Mouse (Mus musculus): ENCODE results near the gene Stim2. TPM values are rescaled to one million over a fixed set of nuclear protein-coding genes. Genes with fewer than 3 reads are reported as not detected.

Gene Stim2
- total and polyA plus RNA-seq, 3 experiments, result 11.7 to 18.6 TPM; not detected in 1

- TF ChIP-seq ZMIZ1 (IDR thresholded peaks at IDR 0.05; ENCODE audit: low read depth, low read length) (peak; percentile 77; the same call in 1 of the 2 replicates), ZKSCAN1 (IDR thresholded peaks at IDR 0.05; ENCODE audit: low read depth, low read length) (no peak), POLR2AphosphoS2 (IDR thresholded peaks at IDR 0.05; ENCODE audit: low read length) (no peak; the same call in 1 of the 2 replicates)
Observed at GRCm38 (mm10) chr5:53998146-53998742, at the start of gene Stim2 (continued).

GRCm38 (mm10) chr5:53948606-53949266, 49.6 kb upstream of the Stim2 start:
- Histone ChIP-seq H3K9me3 (replicated peaks; ENCODE audit: insufficient read depth, low read length) (no peaks in the 10 kb centered on the region), H3K9ac (ENCODE audit: control insufficient read depth, low read depth, low read length, poor library complexity, severe bottlenecking) (no peak overlapping the region), H3K36me3 (ENCODE audit: control insufficient read depth in 1 of 2, insufficient read depth in 2 of 2, low read length in 2 of 2) (no peaks in the 10 kb centered on the region), H3K27ac (ENCODE audit: control insufficient read depth, low read depth, low read length) (no peak overlapping the region), H3K4me1 (ENCODE audit: control insufficient read depth in 1 of 2, insufficient read depth in 2 of 2, low read length in 2 of 2) (no peaks in the 10 kb centered on the region), H3K79me2 (ENCODE audit: control insufficient read depth, insufficient read depth, low read length, poor library complexity) (no peaks in the 10 kb centered on the region), H3K27me3 (ENCODE audit: control insufficient read depth in 1 of 2, insufficient read depth in 2 of 2, low read length in 2 of 2) (no peaks in the 10 kb centered on the region; a peak in 1 of 4 replicates), H3K4me3 (ENCODE audit: control insufficient read depth in 1 of 2, insufficient read depth in 1 of 2, low read depth in 2 of 2, low read length in 2 of 2) (no peak overlapping the region)
- DNase-seq (ENCODE audit: low read depth, low spot score), result no peak
- no peak for TF ChIP-seq SMC3 (IDR thresholded peaks at IDR 0.05; ENCODE audit: low read depth, low read length)
- TF ChIP-seq GATA1 (IDR thresholded peaks at IDR 0.05; ENCODE audit: low read depth, low read length), result no peak
- no peak for TF ChIP-seq USF1 (IDR thresholded peaks at IDR 0.05; ENCODE audit: low read depth, low read length)
- TF ChIP-seq ELF1 (IDR thresholded peaks at IDR 0.05; ENCODE audit: low read depth, low read length), result no peak
- no peak for TF ChIP-seq JUND (IDR thresholded peaks at IDR 0.05; ENCODE audit: low read depth, low read length)
- no peak for TF ChIP-seq CHD2 (IDR thresholded peaks at IDR 0.05; ENCODE audit: low read length)
- no peak for TF ChIP-seq E2F4 (IDR thresholded peaks at IDR 0.05; ENCODE audit: borderline replicate concordance, low read depth, low read length)
- TF ChIP-seq ZMIZ1 (IDR thresholded peaks at IDR 0.05; ENCODE audit: low read depth, low read length), result no peak
- no peak for TF ChIP-seq RAD21 (IDR thresholded peaks at IDR 0.05; ENCODE audit: low read depth, low read length)
- TF ChIP-seq EP300 (IDR thresholded peaks at IDR 0.05; ENCODE audit: low read depth in 1 of 2, low read length in 2 of 2), result no peak
- no peak for TF ChIP-seq SIN3A (IDR thresholded peaks at IDR 0.05; ENCODE audit: low read length)
- TF ChIP-seq NRF1 (IDR thresholded peaks at IDR 0.05; ENCODE audit: insufficient read depth, low read depth, low read length, poor library complexity, severe bottlenecking), result no peak

GRCm38 (mm10) chr5:53950189-53950588, 48.1 kb upstream of the Stim2 start:
- Histone ChIP-seq H3K36me3 (ENCODE audit: control insufficient read depth in 1 of 2, insufficient read depth in 2 of 2, low read length in 2 of 2) (no peaks in the 10 kb centered on the region), H3K4me3 (ENCODE audit: control insufficient read depth in 1 of 2, insufficient read depth in 1 of 2, low read depth in 2 of 2, low read length in 2 of 2) (no peak overlapping the region), H3K27me3 (ENCODE audit: control insufficient read depth in 1 of 2, insufficient read depth in 2 of 2, low read length in 2 of 2) (no peaks in the 10 kb centered on the region; a peak in 1 of 4 replicates), H3K9me3 (replicated peaks; ENCODE audit: insufficient read depth, low read length) (no peaks in the 10 kb centered on the region), H3K4me1 (ENCODE audit: control insufficient read depth in 1 of 2, insufficient read depth in 2 of 2, low read length in 2 of 2) (no peaks in the 10 kb centered on the region), H3K9ac (ENCODE audit: control insufficient read depth, low read depth, low read length, poor library complexity, severe bottlenecking) (no peak overlapping the region), H3K79me2 (ENCODE audit: control insufficient read depth, insufficient read depth, low read length, poor library complexity) (no peaks in the 10 kb centered on the region), H3K27ac (ENCODE audit: control insufficient read depth, low read depth, low read length) (no peak overlapping the region)
- DNase-seq (ENCODE audit: low read depth, low spot score), result no peak
- no peak for TF ChIP-seq POLR2AphosphoS2 (IDR thresholded peaks at IDR 0.05; ENCODE audit: low read length)
- no peak for TF ChIP-seq MAZ (IDR thresholded peaks at IDR 0.05; ENCODE audit: low read depth, low read length)
- no peak for TF ChIP-seq HCFC1 (IDR thresholded peaks at IDR 0.05; ENCODE audit: low read depth, low read length)
- TF ChIP-seq BHLHE40 (IDR thresholded peaks at IDR 0.05; ENCODE audit: borderline replicate concordance, low read depth, low read length), result no peak
- TF ChIP-seq ETS1 (IDR thresholded peaks at IDR 0.05; ENCODE audit: low read depth, low read length), result no peak
- no peak for TF ChIP-seq RCOR1 (IDR thresholded peaks at IDR 0.05; ENCODE audit: low read depth, low read length)
- TF ChIP-seq TBP (IDR thresholded peaks at IDR 0.05; ENCODE audit: low read depth, low read length), result no peak
- TF ChIP-seq MAX (IDR thresholded peaks at IDR 0.05; ENCODE audit: low read length), result no peak
- TF ChIP-seq POLR2A (IDR thresholded peaks at IDR 0.05; ENCODE audit: control insufficient read depth in 1 of 2, insufficient read depth in 1 of 2, low read depth in 1 of 2, low read length in 2 of 2, poor library complexity in 1 of 2), result no peak
- TF ChIP-seq MXI1 (IDR thresholded peaks at IDR 0.05; ENCODE audit: low read depth, low read length), result no peak
- no peak for TF ChIP-seq POLR2AphosphoS5 (IDR thresholded peaks at IDR 0.05; ENCODE audit: borderline replicate concordance, low read depth, low read length)
- TF ChIP-seq KAT2A (conservative IDR thresholded peaks at IDR 0.05; ENCODE audit: low read depth, low read length), result no peak
- no peak for TF ChIP-seq ZKSCAN1 (IDR thresholded peaks at IDR 0.05; ENCODE audit: low read depth, low read length)

Measured in MEL (cell line).